ENCODE assay signal across 9 mouse cellular contexts in genomic region chr9:61915393-61916005, GRCm38 (mm10). TPM values are rescaled to one million over a fixed set of nuclear protein-coding genes. Genes with fewer than 3 reads are reported as not detected.
A peak's percentile ranks its signal among the peaks of the same experiment; 100 is the strongest.
DNase-seq lines count a peak whose midpoint lies in the region; ATAC-seq and TF ChIP-seq lines count a peak whose summit lies in the region.
"Had no signal": no experiment of that assay in that cellular context is flagged by ENCODE, and none has a peak within 500 bp of the region (broad histone marks: within the 10 kb centered on the region; RNA-seq: fewer than 3 reads in every experiment).

No protein-coding gene starts in this region.

- peak overlapping the region; percentile 96 for H3K27ac ChIP-seq in heart, postnatal 0 days (ENCODE audit: low read depth)
- H3K27ac ChIP-seq in hindbrain, embryonic 14.5 days: peak overlapping the region; percentile 84; the same call in 1 of the 2 replicates
- H3K27ac ChIP-seq in midbrain, embryonic 13.5 days: peak overlapping the region; percentile 92

- no peak for ATAC-seq in heart, postnatal 0 days (ENCODE audit: insufficient read depth, low read depth)
- no peak for ATAC-seq in hindbrain, embryonic 14.5 days (ENCODE audit: low FRiP score)
- ATAC-seq in midbrain, embryonic 13.5 days: no peak
- ATAC-seq in megakaryocyte progenitor cell, adult 5-6 weeks (replicated peaks; ENCODE audit: poor library complexity): no peak

- H3K9ac ChIP-seq in heart, postnatal 0 days (replicated peaks; ENCODE audit: low read depth, low read length): 0 out of 2 replicates have a peak overlapping the region, but pooled peaks have one; percentile 64
- peak overlapping the region; percentile 61; the same call in 1 of the 2 replicates for H3K9ac ChIP-seq in hindbrain, embryonic 14.5 days
- H3K9ac ChIP-seq in midbrain, embryonic 13.5 days (replicated peaks): peak overlapping the region; percentile 69

- peaks cover 43% of the 10 kb centered on the region for H3K36me3 ChIP-seq in heart, postnatal 0 days (replicated peaks; ENCODE audit: control insufficient read depth, insufficient read depth, low read length)
- H3K36me3 ChIP-seq in hindbrain, embryonic 14.5 days (replicated peaks; ENCODE audit: control insufficient read depth, insufficient read depth): peaks cover 28% of the 10 kb centered on the region
- H3K36me3 ChIP-seq in midbrain, embryonic 13.5 days: peaks cover 39% of the 10 kb centered on the region

- no peak for TF ChIP-seq EP300 in heart, postnatal 0 days (IDR thresholded peaks at IDR 0.05; ENCODE audit: low read depth)

- TF ChIP-seq CTCF in heart, postnatal 0 days (IDR thresholded peaks at IDR 0.05; ENCODE audit: low read depth): no peak

- intact Hi-C loops in heart, postnatal 25 days (cut with DNase I): loop anchor here (2.0 kb wide), 1 partner anchor 29 kb away; no protein-coding TSS in a partner anchor

- H3K27me3 ChIP-seq in heart, postnatal 0 days (ENCODE audit: control insufficient read depth, insufficient read depth, low read length): no peaks in the 10 kb centered on the region
- no peaks in the 10 kb centered on the region for H3K27me3 ChIP-seq in hindbrain, embryonic 14.5 days (ENCODE audit: control insufficient read depth, insufficient read depth, low read length)
- no peaks in the 10 kb centered on the region for H3K27me3 ChIP-seq in midbrain, embryonic 13.5 days

- no peak for DNase-seq in heart, postnatal 0 days (ENCODE audit: low spot score)
- no peak for DNase-seq in heart, postnatal 25 days (ENCODE audit: low spot score)
- peak; percentile 54 for DNase-seq in R1 (ENCODE audit: low read depth, low spot score)
- DNase-seq in hindbrain, embryonic 14.5 days (ENCODE audit: low spot score): no peak
- DNase-seq in left cerebral cortex, adult 9 months (ENCODE audit: low spot score in 2 of 2): no peak
- no peak for DNase-seq in urinary bladder, postnatal 25 days (ENCODE audit: low spot score)
- DNase-seq: thymus, postnatal 4 days had no signal

- peak overlapping the region; percentile 74 for H3K4me2 ChIP-seq in heart, postnatal 0 days (ENCODE audit: low read depth, low read length)
- H3K4me2 ChIP-seq in hindbrain, embryonic 14.5 days (replicated peaks): peak overlapping the region; percentile 85
- H3K4me2 ChIP-seq in midbrain, embryonic 13.5 days (replicated peaks): peak overlapping the region; percentile 80

- peak overlapping the region; percentile 79 for H3K4me3 ChIP-seq in heart, postnatal 0 days (ENCODE audit: low read depth, low read length)
- H3K4me3 ChIP-seq in hindbrain, embryonic 14.5 days (replicated peaks; ENCODE audit: low read length): peak overlapping the region; percentile 61; the same call in 1 of the 2 replicates
- H3K4me3 ChIP-seq in midbrain, embryonic 13.5 days (replicated peaks): peak overlapping the region; percentile 87

- peaks cover 12% of the 10 kb centered on the region for H3K4me1 ChIP-seq in heart, postnatal 0 days (ENCODE audit: control insufficient read depth, insufficient read depth)
- H3K4me1 ChIP-seq in hindbrain, embryonic 14.5 days (replicated peaks; ENCODE audit: control insufficient read depth, insufficient read depth, low read length): peaks cover 12% of the 10 kb centered on the region
- peaks cover 23% of the 10 kb centered on the region for H3K4me1 ChIP-seq in midbrain, embryonic 13.5 days (replicated peaks)

- WGBS in heart, postnatal 0 days: 48% methylated on average over 3 of the region's 4 CpGs
- WGBS in hindbrain, embryonic 14.5 days: 59% methylated on average over 4 of the region's 4 CpGs
- 40% methylated on average over 4 of the region's 4 CpGs for WGBS in midbrain, embryonic 13.5 days

- no peaks in the 10 kb centered on the region for H3K9me3 ChIP-seq in heart, postnatal 0 days (replicated peaks; ENCODE audit: control insufficient read depth, low read length)
- H3K9me3 ChIP-seq in hindbrain, embryonic 14.5 days (ENCODE audit: control insufficient read depth, low read length): no peaks in the 10 kb centered on the region
- H3K9me3 ChIP-seq in midbrain, embryonic 13.5 days: no peaks in the 10 kb centered on the region

RNA-seq across cellular contexts. Expression of gene Rplp1, which starts 1.2 kb away (rescaled TPM):
- 4,531 and 5,254 TPM in 2 replicates for total RNA-seq in heart, postnatal 0 days (2014; rRNA removed; ENCODE audit: low replicate concordance)
- polyA plus RNA-seq in heart, postnatal 0 days (2015; fragmentation: Nextera tagmentation; extraction: Ambion mirVana): 891 and 953 TPM in 2 replicates
- 1,000 to 10,000 TPM; 1,445 to 1,467 TPM for total RNA-seq in heart, postnatal 25 days (2021)
- polyA plus RNA-seq in hindbrain, embryonic 14.5 days (2014; fragmentation: Nextera tagmentation; extraction: Ambion mirVana): 1,005 and 1,169 TPM in 2 replicates
- 860 and 872 TPM in 2 replicates for polyA plus RNA-seq in midbrain, embryonic 13.5 days (2015; fragmentation: Nextera tagmentation; extraction: Ambion mirVana)
- 3,301 and 3,503 TPM in 2 replicates for total RNA-seq in megakaryocyte progenitor cell, adult 5-6 weeks (2015)
- total RNA-seq in megakaryocyte progenitor cell, adult 5-6 weeks (2017): 5,104 and 5,789 TPM in 2 replicates

RNA-seq across cellular contexts. Expression of gene Kif23, which starts 31.1 kb away (rescaled TPM):
- 9.9 and 17.9 TPM in 2 replicates for total RNA-seq in heart, postnatal 0 days (2014; rRNA removed; ENCODE audit: low replicate concordance)
- 17.2 and 17.6 TPM in 2 replicates for polyA plus RNA-seq in heart, postnatal 0 days (2015; fragmentation: Nextera tagmentation; extraction: Ambion mirVana)
- total RNA-seq in heart, postnatal 25 days (2021): 1 to 10 TPM; 3.5 to 3.7 TPM
- polyA plus RNA-seq in hindbrain, embryonic 14.5 days (2014; fragmentation: Nextera tagmentation; extraction: Ambion mirVana): 14.3 and 17.0 TPM in 2 replicates
- polyA plus RNA-seq in midbrain, embryonic 13.5 days (2015; fragmentation: Nextera tagmentation; extraction: Ambion mirVana): 36.8 and 40.1 TPM in 2 replicates
- total RNA-seq in megakaryocyte progenitor cell, adult 5-6 weeks (2015): 106 and 127 TPM in 2 replicates
- total RNA-seq in megakaryocyte progenitor cell, adult 5-6 weeks (2017): 170 and 190 TPM in 2 replicates
